Mouse (Mus musculus) spleen, postnatal 36 days (tissue): ENCODE data around the gene Cped1.

ENCODE experiments used
- DNase-seq, 2 experiments: peaks; one replicate each; pipeline ENCODE4 v3.0.0; 2022; ENCODE audit warnings: low spot score in 2 of 2, mixed read lengths in 1 of 2

Gene Cped1

DNA sequence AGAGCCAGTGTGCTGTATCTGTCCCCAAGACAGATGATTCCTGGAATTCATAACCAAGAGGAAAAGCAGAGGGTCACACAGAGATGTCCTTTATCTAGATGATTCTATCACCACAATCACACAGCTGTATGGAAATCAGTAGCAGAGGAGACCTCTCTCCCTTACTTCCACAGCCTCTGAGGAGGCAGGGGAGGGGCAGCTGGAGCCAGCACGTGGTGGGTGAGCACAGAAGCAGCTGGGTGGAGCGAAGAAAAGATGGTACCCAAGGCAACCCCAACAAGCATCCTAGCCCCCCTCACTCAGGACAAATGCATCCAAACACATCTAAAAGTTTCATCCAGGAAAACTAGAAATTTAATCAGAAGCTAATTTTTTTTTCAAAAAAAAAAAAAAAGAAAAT, 182.7 kb downstream of the Cped1 start:
- no peak for DNase-seq

DNA sequence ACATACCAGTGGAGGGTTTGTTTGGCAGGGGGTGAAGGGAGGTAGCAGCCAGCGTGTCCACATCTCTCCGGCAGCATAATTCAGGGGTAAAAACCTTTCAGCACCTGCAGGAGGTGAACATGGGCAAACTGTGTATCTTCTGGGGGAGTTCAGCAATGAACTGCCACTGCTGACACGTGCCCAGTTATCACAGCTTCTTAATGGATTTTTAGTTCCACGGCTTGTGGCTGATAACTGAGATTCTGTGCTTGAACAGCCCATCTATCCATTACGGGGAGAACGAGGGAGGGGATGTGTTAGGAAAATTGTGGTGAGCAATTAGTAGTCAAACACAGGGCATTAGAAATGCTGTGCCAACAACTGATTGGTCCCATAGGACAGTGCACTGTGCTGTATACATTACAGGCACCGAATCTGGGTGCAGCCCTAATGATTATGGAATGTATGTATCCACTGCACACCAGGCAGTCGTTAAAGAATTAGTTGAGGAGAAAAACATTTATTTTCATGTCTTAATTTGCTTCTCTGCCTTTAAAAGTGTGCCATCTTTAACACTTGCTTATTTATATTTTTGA, 193.1 kb downstream of the Cped1 start:
- DNase-seq: no peak

DNA sequence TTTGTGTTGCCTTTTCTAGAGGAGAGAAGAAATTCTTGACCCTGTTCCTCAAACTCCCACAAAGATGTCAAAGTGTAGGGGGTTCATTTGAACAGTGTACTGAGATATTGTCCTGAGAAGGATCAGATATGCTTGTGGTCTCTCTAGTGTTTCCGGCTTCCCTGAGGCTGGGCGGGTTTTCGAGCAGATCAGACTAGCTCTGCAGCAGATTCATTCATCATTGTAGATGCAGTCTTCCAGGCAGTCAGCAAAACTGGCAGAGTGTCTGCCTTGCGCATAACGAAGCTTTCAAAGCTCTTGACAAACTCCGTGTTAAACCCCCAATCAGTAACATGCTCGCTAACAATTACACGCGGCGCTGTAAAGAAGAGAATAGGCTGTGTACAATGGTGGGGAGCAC, 194.6 kb downstream of the Cped1 start:
- DNase-seq: no peak

DNA sequence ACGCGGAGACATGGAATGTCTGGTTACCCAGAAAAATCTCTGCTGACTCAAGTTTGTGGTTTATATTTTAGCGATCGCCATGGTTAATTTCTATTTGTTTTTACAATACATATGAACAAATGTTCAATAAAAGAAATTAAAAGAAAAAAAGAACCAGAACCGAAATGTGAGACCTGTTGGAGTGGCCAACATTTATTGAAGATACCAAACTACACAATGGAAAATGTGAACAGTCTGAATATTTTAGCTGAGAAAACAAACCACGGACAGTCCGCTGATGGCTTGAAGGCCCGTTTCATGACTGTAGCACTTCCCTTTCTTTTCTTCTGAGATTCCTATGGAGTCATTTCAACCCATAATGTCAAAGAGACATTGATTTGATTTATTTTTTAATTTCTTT, 201.3 kb downstream of the Cped1 start:
- DNase-seq: no peak

DNA sequence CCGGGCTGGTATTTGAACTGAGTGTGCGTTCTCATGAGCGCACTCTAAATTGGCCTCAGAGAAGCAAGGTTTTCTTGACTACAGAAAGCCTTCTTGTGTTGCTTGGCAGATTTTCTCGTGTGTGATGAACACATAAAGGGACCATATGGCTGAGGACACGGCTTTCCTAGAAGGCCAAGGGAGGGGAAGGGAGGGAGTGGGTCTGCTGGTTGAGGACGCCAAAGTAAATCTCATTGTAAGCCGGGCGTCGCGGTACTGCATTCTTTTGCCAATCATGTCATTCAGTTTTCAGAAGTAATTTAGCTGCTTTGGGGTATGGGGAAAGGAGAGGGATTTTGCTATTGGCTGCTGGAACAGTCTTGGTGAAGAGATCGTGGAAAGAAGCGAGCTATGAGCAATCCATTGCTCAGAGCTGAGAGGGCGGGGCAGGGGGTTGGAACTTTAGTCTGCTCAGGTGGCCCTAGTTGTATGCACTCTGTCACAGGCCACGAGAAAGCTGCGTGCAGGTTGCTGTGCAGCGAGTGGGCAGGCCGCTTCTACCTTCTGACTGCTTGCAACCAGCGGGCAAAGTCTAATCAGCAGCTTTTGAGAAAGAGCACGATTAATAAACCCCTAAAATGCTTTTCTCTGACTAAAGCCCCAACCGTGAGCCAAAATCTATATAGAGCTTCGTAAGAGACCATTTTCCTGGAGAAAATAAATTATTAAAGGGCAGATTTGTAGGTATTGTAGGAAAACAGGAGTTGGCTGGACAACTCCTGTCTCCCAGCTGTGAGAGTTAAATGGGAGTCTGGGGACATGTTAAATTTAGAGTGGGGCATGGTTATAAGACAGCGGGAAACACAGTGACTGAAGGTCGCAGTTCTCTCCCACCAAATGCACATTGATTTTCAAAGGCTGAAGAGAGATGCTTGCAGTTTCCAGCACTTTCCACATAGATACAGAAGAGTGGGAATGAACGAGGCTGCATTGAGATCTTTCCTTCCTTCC, 203.9 kb downstream of the Cped1 start:
- DNase-seq: no peak

DNA sequence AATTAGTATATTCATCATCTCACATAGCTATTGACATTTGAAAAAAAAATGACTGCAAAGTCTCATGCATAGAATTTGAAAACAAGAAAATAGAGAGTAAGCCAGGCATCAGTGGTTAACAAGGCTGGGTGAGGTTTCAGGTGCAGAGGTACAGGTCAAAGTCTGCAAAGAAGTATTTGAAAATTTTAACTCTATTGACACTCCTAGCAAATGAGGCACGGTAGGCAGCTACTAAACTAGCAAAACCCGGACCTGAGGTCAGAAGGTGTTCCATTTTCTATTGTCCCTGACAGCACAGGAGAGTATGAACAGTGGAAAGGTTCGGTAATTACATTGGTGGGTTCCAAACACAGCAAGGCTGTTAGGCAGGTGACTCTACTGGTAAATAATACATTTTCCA, 212.9 kb downstream of the Cped1 start:
- no peak for DNase-seq

DNA sequence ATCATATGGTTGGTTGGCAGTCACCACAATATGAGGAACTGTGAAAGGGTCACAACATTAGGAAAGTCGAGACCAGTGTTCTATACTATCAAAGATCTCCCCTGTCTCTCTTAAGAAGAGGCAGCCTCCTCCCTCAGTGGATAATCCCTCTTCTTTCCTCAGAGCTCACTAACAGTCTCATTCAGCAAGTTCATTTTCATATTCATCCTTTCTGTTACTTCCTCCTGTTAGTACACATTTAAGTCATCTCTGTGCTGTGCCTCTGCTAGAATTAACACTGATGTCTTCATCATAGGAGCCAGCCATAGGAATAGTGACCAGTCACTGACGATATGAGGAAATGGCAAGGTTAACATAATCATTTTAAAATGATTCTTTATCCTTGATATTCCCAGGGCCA, 213.8 kb downstream of the Cped1 start:
- no peak for DNase-seq

DNA sequence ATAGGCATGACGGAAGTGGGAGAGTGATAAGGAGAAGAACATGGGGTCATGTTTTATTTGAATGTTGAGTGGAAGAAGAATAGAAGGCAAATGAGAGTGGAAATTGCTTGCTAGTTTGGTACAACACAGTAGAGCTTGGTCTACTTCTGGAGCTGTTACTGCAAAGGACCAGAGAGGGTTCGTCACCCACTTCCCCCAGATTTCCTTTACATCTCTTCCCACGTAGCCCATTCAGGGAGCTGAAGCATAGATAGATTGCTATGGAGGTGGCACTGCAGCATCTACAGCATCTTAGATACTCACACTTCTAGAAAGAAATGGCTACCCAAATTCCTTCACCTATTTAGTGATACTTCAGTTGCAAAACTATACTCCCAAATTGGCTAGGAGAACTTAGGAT, 214.4 kb downstream of the Cped1 start:
- no peak for DNase-seq

DNA sequence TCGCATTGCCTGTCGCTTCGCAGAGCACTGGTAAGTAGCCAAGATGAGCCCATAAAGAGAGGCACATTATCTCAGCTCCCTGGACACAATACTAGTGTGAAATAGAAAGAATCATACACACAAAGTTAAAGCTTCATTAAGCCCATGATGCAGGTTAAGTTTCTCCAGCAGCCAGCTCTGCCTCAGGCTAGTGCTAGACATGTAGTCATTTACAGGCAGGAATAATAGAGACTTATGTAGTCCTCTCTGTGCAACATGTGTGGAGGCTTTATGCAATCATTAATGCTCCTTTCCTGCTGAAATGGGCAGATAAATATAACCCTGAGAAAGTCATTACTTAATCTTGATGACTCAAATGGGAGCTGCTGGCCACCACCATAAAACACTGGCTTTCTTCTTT, 216.2 kb downstream of the Cped1 start:
- DNase-seq: no peak

DNA sequence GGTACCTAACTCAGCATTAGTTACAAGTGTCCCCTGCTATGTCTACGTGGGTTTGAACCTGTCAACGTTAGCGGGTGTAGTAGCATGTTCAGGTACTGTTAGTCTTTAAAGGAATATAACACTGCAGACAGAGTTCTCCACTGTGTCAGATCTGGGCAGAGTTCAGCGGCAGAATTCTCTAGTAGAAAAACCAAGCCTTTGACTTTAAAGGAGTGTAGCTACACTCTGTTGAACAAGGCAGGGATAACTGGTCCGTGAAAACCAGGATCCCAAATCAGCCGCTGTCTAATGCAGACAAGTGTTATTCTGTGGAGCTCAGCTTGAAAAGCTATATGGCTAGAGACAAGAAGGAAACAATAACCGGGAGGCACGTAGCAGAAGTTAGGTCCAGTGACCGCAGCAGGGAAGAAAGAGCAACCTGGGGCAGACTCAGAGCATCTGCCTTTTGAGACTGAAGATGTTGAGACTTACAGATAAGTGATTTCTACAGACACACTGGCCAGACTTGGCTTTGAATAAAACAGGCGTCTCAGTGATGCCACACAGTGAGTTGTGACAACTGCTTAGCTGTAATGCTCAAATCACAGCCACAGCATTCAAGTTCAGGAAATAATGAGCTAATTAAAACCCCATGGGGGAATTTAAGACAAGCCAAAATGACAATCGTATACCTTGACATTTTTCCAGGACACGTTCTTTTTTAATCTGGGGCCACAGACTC, 219.5 kb downstream of the Cped1 start:
- no peak for DNase-seq

DNA sequence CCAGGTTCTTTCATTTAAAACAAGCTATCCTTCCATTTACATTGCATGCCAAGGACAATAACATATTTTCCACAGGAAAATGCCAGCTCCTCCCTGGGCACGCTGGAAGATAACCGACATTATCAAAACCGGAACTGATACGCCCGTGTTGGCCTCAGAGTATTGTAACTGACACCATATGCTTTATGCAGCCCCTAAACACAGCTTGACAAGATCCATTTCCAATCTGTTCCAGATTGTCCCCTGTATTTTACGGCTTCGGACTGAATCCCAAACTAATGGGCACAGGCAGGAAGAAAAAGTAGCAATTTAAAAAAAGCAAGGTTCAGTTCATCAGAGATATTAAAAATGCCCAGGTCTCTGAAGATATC, 220.0 kb downstream of the Cped1 start:
- DNase-seq: no peak

DNA sequence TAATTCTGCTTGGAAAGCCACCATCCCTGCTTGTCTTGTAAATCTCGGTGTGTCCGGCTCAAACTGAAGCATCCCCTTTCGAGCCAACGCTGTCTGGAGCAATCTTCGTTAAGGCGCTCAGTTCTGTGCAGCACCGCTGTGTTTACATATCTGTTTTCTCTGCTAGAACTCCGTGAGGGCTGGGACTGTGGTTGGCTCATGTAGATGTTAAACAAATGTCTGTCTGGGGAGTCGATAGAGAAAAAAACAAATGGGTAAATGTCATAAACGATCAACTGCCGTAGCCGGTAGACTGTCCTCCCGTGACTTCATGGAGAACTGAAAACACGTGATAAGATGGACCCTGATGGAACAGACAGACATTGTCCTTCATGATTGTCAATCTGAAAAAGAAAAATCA, 220.5 kb downstream of the Cped1 start:
- DNase-seq: no peak

DNA sequence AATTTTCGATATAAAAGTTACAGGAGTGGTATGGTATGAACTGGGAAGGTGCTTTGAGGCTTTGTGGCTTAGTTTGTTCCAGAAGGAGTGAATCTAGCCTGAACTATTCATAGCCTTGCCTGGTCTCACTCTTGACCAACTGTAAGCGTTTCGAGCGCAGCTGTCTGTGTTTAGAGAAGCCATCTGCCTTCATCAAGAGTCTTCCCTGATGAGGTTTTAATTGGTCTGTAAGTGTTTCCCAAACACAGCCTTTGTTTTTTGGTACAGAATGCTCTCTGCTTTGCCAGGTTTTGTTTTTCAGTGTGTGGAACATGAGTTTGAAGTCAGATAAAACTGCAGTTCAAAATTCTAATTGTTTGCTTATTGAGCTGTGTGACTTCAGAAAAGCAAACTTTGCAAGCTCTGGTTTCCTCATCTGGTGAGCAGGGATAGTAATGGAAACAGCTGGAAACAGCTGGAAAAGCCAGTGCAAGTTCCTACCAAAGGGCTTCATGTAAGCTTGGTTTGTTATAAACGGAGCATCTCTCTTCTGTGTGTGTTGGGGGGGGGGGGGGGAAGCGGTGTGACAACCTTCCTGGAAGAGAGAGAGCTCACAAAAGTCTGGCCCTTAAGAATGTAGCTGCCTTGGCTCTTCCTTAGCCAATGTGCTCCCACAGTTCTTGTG, 221.0 kb downstream of the Cped1 start:
- DNase-seq: no peak

DNA sequence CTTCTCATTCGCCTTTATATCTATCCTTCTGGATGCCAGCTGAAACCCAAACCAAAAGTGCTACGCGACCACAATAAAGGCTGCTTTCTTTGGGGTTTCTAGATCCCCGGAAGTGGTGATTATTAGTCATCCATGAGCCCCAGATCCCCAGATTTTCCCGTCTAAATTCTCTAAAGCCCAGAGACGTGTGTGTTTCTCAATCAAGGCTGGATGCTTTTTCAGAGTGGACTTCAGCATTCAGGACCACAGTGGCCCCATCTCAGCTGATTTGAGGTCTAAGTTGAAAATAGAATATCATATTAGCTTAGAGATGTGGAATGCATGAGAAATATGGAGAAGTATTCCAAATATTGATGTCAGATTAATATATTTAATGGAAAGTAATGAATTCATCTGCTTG, 226.4 kb downstream of the Cped1 start:
- no peak for DNase-seq

DNA sequence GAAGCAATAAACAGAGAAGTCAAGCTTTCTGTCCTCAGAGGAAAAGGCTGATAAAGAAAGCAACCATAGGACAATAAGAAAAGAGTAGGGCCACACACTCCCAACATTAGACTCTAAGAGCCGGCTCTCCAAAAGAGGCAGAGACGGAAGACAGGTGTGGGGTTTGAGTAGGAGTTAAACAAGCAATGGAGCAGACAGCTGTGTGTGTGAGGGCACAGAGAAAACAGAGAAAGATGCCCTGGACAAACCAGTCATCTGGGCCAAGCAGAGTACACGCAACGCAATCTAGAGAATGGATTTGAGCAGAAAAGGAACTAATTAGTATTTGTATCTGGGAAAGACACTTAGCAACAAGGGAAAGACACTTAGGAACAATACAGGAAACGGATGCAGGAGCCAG, 227.5 kb downstream of the Cped1 start:
- no peak for DNase-seq

DNA sequence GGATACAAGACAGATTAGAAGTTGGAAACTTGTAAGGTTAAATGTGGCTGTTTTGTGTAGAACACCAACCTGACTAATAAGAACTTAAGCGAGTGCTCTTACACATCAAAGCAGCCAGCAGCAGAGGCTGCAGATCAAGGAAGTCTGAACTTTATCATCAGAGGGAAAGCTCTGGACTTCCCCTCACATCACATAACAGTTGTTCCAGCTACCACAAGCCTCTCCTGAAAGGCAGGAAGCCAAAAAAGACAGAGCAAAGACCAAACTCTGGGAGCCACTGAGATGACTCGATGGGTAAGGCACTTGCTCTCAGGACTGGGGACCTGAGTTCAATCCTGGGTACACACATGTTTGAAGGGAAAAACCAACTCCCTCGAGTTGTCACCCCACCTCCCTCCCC, 228.1 kb downstream of the Cped1 start:
- no peak for DNase-seq

DNA sequence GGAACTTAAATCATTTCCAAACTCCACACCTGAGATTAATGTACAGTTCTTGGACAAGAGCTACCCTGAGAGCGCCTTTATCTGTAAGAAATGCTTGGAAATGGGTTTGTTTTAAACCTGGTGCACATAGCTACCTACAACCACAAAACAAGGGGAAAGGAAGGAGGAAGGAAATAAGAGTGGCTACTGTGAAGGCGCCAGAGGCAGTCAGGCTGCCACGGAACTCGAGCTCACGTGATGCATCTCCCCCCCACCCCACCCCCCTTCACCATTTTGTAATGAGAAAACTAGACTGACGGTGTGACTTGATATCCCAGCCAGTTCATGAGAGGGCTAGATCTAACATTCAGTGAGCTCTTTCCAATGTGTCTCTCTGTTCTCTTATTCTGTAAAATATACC, 228.9 kb downstream of the Cped1 start:
- DNase-seq: no peak

DNA sequence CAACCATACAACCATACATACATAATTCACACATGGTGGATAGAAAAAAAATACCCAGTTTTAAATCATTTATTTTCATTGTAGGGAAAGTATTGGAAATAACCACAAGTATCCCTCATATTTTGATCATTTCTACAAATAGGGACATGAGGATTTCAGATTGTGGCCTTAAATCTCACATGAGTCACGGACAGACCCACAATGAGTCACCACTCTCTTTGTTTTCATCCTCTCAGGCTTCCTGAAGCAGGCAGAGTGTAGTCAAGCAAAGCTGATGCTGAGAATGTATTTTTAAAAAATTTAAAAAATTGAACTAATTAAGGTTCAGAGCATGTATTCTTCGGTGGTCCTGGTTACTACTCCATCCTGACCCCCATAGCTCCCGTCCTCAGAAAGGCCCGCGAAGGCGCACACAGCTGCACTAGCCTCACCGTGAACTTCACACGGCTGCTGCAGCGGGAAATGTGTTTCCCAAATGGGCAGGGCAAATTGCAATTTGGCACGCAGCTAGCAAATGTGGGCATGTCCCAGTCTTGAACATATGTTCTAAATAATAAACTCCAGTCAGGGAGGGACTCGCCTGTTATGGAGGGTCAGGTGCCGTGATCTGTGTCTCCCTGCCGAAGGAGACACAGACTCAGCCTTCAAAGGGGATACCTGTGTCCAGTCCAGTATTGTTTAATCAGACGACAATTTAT, 230.7 kb downstream of the Cped1 start:
- no peak for DNase-seq

DNA sequence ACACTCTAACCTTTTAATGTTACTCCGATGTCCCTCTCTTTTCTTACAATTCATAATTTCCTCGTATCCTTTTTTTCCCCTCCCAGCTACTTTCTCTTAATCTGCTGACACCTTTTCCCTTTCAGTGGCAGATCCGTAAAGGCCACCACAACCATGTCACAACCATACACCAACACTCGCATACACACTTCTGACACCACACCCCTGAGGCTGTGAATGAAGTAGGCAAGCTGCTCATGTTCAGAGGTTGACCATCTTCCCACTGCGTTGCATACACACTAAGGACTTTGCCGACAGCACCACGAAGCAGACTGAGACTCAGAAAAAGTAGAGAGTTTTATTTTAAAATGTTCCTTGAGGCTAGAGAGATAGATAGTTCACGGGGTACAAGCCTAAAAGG, 235.4 kb downstream of the Cped1 start:
- DNase-seq: no peak

DNA sequence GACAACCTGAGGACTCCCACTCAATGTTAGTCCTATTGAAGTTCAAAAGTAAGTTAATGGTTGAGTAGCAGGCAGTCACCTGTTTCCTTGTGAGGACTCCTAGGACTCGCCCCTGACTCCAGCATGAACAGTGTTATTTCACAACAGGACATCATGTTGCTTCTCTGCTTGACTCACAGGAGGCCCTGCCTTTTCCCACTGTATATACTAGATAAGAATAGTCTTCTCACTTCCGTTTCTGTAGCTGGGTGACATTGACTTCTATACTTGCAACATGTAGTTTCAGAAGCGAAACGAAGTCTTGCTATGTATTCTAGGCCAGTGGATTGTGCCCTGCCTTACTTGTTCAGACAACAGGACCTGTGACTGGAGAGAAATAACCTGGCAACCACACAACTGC, 236.4 kb downstream of the Cped1 start:
- no peak for DNase-seq

DNA sequence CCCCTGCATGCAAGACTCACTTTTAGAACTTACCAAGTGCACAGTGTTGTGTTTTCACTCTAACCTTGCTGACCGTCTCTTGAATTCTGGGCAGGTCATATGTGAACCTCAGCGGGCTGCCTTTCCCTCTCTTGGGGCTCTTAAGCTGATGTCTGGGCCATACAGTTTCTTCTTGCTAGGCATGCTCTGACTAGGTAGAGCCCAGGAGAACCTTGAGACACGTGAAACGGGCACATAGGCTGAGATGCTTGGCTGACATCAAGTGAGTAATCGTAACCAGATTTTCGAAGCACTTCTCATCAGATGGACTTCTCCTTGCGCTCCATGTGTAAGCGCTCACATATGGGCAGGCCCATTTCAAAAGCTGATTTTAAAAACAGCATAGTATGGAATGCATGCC, 237.2 kb downstream of the Cped1 start:
- no peak for DNase-seq

DNA sequence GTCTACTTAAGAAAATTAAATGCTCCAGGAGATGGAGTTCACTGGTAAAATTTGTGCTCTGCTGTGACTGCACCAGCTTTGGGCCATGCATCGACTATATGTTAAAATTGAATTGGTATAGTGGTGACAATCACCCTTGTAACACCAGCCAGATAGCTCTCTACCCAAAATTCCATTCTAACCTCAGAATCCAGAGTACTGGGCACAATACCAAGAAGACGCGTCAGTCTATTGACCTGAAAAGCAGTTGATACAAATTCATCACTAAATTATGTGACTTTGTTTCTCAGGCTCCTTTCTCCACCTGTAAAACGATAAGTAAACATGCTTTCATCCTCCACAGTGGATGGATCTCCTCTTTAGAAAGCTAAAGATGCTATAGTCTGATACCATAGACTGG, 238.6 kb downstream of the Cped1 start:
- DNase-seq: no peak
